In the genomic region with DNA sequence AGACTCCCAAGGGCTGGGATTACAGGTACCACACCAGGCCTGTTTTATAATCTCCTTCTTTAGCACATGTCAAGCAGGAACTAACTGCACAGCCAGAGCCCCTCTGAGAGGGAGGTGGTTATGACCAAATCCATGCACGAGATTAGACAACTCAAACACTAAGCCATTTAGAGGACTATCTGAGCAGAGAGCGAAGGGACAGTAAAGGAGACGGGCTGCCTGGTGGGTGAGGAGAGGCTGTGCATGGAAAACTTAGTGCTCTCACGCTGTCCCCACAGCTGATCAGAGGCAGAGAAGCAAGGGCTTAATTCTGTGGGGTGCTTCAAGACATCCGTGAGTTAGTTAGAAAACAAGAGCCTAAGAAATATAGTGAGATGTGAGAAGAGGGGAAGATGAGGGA, we compare ENCODE assay signal across 8 mouse cellular contexts. TPM values are rescaled to one million over a fixed set of nuclear protein-coding genes. Genes with fewer than 3 reads are reported as not detected.
A peak's percentile ranks its signal among the peaks of the same experiment; 100 is the strongest.
DNase-seq lines count a peak whose midpoint lies in the region; ATAC-seq and TF ChIP-seq lines count a peak whose summit lies in the region.

No protein-coding gene starts in this region.

- no peaks in the 10 kb centered on the region for H3K36me3 ChIP-seq in heart, embryonic 11.5 days (ENCODE audit: control insufficient read depth, insufficient read depth, low read length)
- no peaks in the 10 kb centered on the region for H3K36me3 ChIP-seq in forebrain, embryonic 16.5 days (ENCODE audit: control insufficient read depth, insufficient read depth)
- no peaks in the 10 kb centered on the region for H3K36me3 ChIP-seq in liver, postnatal 0 days (replicated peaks; ENCODE audit: insufficient read depth, low read length)

- peak overlapping the region; percentile 73 for H3K4me2 ChIP-seq in heart, embryonic 11.5 days
- H3K4me2 ChIP-seq in forebrain, embryonic 16.5 days (ENCODE audit: low read length) = peak overlapping the region; percentile 76
- peak overlapping the region; percentile 42; the same call in 1 of the 2 replicates for H3K4me2 ChIP-seq in liver, postnatal 0 days (ENCODE audit: low read depth, low read length)

- DNase-seq in heart, postnatal 4 days = no peak
- peak; percentile 39 for DNase-seq in MN1 (ENCODE audit: low spot score)
- DNase-seq in liver, postnatal 0 days = no peak
- DNase-seq in thymus, postnatal 0 days (ENCODE audit: low spot score) = no peak
- no peak for DNase-seq in layer of hippocampus, postnatal 14 days (ENCODE audit: low spot score in 2 of 2)
- no peak for DNase-seq in gastrocnemius, adult 8-10 months (ENCODE audit: low spot score in 2 of 2)

- H3K9me3 ChIP-seq in heart, embryonic 11.5 days (replicated peaks; ENCODE audit: control insufficient read depth, low read length) = no peaks in the 10 kb centered on the region
- H3K9me3 ChIP-seq in forebrain, embryonic 16.5 days (ENCODE audit: control insufficient read depth, low read length) = no peaks in the 10 kb centered on the region
- H3K9me3 ChIP-seq in liver, postnatal 0 days (ENCODE audit: low read length) = no peaks in the 10 kb centered on the region

- TF ChIP-seq CTCF in liver, postnatal 0 days (IDR thresholded peaks at IDR 0.05; ENCODE audit: low read depth) = no peak

- peak overlapping the region; percentile 40 for H3K4me3 ChIP-seq in heart, embryonic 11.5 days (ENCODE audit: low read depth, low read length)
- H3K4me3 ChIP-seq in forebrain, embryonic 16.5 days (replicated peaks; ENCODE audit: low read length) = peak overlapping the region; percentile 44
- no peak overlapping the region for H3K4me3 ChIP-seq in liver, postnatal 0 days (ENCODE audit: low read depth, low read length)

- no peak overlapping the region for H3K27ac ChIP-seq in heart, embryonic 11.5 days (ENCODE audit: low read depth, low read length)
- peak overlapping the region; percentile 65 for H3K27ac ChIP-seq in forebrain, embryonic 16.5 days (ENCODE audit: low read length)
- no peak overlapping the region for H3K27ac ChIP-seq in liver, postnatal 0 days (ENCODE audit: low read depth)

- H3K27me3 ChIP-seq in heart, embryonic 11.5 days (ENCODE audit: control insufficient read depth, insufficient read depth, low read length) = no peaks in the 10 kb centered on the region
- no peaks in the 10 kb centered on the region for H3K27me3 ChIP-seq in forebrain, embryonic 16.5 days (replicated peaks; ENCODE audit: control insufficient read depth, insufficient read depth, low read length)
- peaks cover 6% of the 10 kb centered on the region; the same call in 1 of the 2 replicates for H3K27me3 ChIP-seq in liver, postnatal 0 days (ENCODE audit: insufficient read depth, low read length)

- WGBS in heart, embryonic 11.5 days (ENCODE audit: insufficient replicate concordance) = 23% methylated on average over 5 of the region's 5 CpGs
- 15% methylated on average over 5 of the region's 5 CpGs for WGBS in forebrain, embryonic 16.5 days
- WGBS in liver, postnatal 0 days (ENCODE audit: insufficient replicate concordance) = 43% methylated on average over 5 of the region's 5 CpGs

- H3K9ac ChIP-seq in heart, embryonic 11.5 days (ENCODE audit: low read depth, low read length) = peak overlapping the region; percentile 53; the same call in 1 of the 2 replicates
- peak overlapping the region; percentile 60 for H3K9ac ChIP-seq in forebrain, embryonic 16.5 days (replicated peaks; ENCODE audit: low read depth, low read length)
- no peak overlapping the region for H3K9ac ChIP-seq in liver, postnatal 0 days (replicated peaks)

- no peak; the same call in 1 of the 2 replicates for ATAC-seq in heart, embryonic 11.5 days (replicated peaks; ENCODE audit: insufficient number of reproducible peaks, low FRiP score, low TSS enrichment)
- peak; percentile 51; the same call in 1 of the 2 replicates for ATAC-seq in forebrain, embryonic 16.5 days
- no peak for ATAC-seq in liver, postnatal 0 days

- no peak for TF ChIP-seq EP300 in liver, postnatal 0 days (IDR thresholded peaks at IDR 0.05; ENCODE audit: low read depth)

- peaks cover 3% of the 10 kb centered on the region; the same call in 1 of the 2 replicates for H3K4me1 ChIP-seq in heart, embryonic 11.5 days (ENCODE audit: control insufficient read depth, insufficient read depth, low read length)
- peaks cover 14% of the 10 kb centered on the region for H3K4me1 ChIP-seq in forebrain, embryonic 16.5 days (replicated peaks; ENCODE audit: control insufficient read depth, insufficient read depth, low read length)
- no peaks in the 10 kb centered on the region for H3K4me1 ChIP-seq in liver, postnatal 0 days (ENCODE audit: insufficient read depth)

RNA-seq across cellular contexts. Expression of a gene that starts 30.9 kb away (rescaled TPM):
- polyA plus RNA-seq in heart, embryonic 11.5 days (2014; fragmentation: Nextera tagmentation; extraction: Ambion mirVana) = 2.2 and 2.4 TPM in 2 replicates
- total RNA-seq in heart, postnatal 4 days (2021) = 1 to 10 TPM; 2.5 to 2.9 TPM
- 9.4 and 11.1 TPM in 2 replicates for polyA plus RNA-seq in forebrain, embryonic 16.5 days (2015; fragmentation: Nextera tagmentation; extraction: Ambion mirVana)
- polyA plus RNA-seq in liver, postnatal 0 days (2015; fragmentation: Nextera tagmentation; extraction: Ambion mirVana) = 0.14 TPM in 1 of 2 replicates, not detected in the other
- 0.51 and 0.58 TPM in 2 replicates for polyA plus RNA-seq in thymus, postnatal 0 days (2015; fragmentation: Nextera tagmentation; extraction: Ambion mirVana)
- 10 to 100 TPM; 84.9 to 92.1 TPM for total RNA-seq in layer of hippocampus, postnatal 14 days (2021)
- total RNA-seq in gastrocnemius, adult 8-10 months (2022) = 1 to 10 TPM in 2 of 4 experiments, under 1 TPM in 2; 0.65 to 1.6 (median 1.0) TPM

RNA-seq across cellular contexts. Expression of a gene that starts 31.0 kb away (rescaled TPM):
- 5.9 and 7.6 TPM in 2 replicates for polyA plus RNA-seq in heart, embryonic 11.5 days (2014; fragmentation: Nextera tagmentation; extraction: Ambion mirVana)
- total RNA-seq in heart, postnatal 4 days (2021) = 1 to 10 TPM; 5.8 to 6.3 TPM
- 17.8 and 18.6 TPM in 2 replicates for polyA plus RNA-seq in forebrain, embryonic 16.5 days (2015; fragmentation: Nextera tagmentation; extraction: Ambion mirVana)
- polyA plus RNA-seq in liver, postnatal 0 days (2015; fragmentation: Nextera tagmentation; extraction: Ambion mirVana) = 1.3 TPM in 2 replicates
- 4.2 and 4.7 TPM in 2 replicates for polyA plus RNA-seq in thymus, postnatal 0 days (2015; fragmentation: Nextera tagmentation; extraction: Ambion mirVana)
- total RNA-seq in layer of hippocampus, postnatal 14 days (2021) = 10 to 100 TPM; 15.1 to 15.9 TPM
- 1 to 10 TPM; 3.6 to 5.9 (median 4.9) TPM for total RNA-seq in gastrocnemius, adult 8-10 months (2022)

RNA-seq across cellular contexts. Expression of a gene that starts 49.6 kb away (rescaled TPM):
- polyA plus RNA-seq in heart, embryonic 11.5 days (2014; fragmentation: Nextera tagmentation; extraction: Ambion mirVana) = not detected in 2 replicates
- total RNA-seq in heart, postnatal 4 days (2021) = under 1 TPM; 0.09 to 0.31 TPM
- 2.3 and 3.3 TPM in 2 replicates for polyA plus RNA-seq in forebrain, embryonic 16.5 days (2015; fragmentation: Nextera tagmentation; extraction: Ambion mirVana)
- not detected in 2 replicates for polyA plus RNA-seq in liver, postnatal 0 days (2015; fragmentation: Nextera tagmentation; extraction: Ambion mirVana)
- polyA plus RNA-seq in thymus, postnatal 0 days (2015; fragmentation: Nextera tagmentation; extraction: Ambion mirVana) = 0.08 and 0.10 TPM in 2 replicates
- total RNA-seq in layer of hippocampus, postnatal 14 days (2021) = 10 to 100 TPM; 35.7 to 36.7 TPM
- under 1 TPM in 3 of 4 experiments, not detected in 1; 0.05 to 0.16 (median 0.11) TPM for total RNA-seq in gastrocnemius, adult 8-10 months (2022)

RNA-seq across cellular contexts. Expression of a gene that starts 58.7 kb away (rescaled TPM):
- 16.8 and 18.6 TPM in 2 replicates for polyA plus RNA-seq in heart, embryonic 11.5 days (2014; fragmentation: Nextera tagmentation; extraction: Ambion mirVana)
- total RNA-seq in heart, postnatal 4 days (2021) = 10 to 100 TPM; 54.9 to 61.1 TPM
- 21.5 and 24.7 TPM in 2 replicates for polyA plus RNA-seq in forebrain, embryonic 16.5 days (2015; fragmentation: Nextera tagmentation; extraction: Ambion mirVana)
- 6.3 and 7.1 TPM in 2 replicates for polyA plus RNA-seq in liver, postnatal 0 days (2015; fragmentation: Nextera tagmentation; extraction: Ambion mirVana)
- polyA plus RNA-seq in thymus, postnatal 0 days (2015; fragmentation: Nextera tagmentation; extraction: Ambion mirVana) = 8.1 TPM in 2 replicates
- total RNA-seq in layer of hippocampus, postnatal 14 days (2021) = 10 to 100 TPM; 40.4 to 41.7 TPM
- total RNA-seq in gastrocnemius, adult 8-10 months (2022) = 10 to 100 TPM; 17.7 to 23.7 (median 19.0) TPM
